Mouse (Mus musculus) liver, embryonic 15.5 days (tissue): Measurements from ENCODE around the gene Nxf1. TPM values are rescaled to one million over a fixed set of nuclear protein-coding genes. Genes with fewer than 3 reads are reported as not detected.

Experiments
- ATAC-seq: fragments of 200-750 bp; cut with Nextera tagmentation; 2 replicates; pipeline ENCODE4 v1.8.0; 2017; ENCODE audit warnings: moderate number of reproducible peaks, mild to moderate bottlenecking, moderate library complexity; ENCODE audit not compliant: insufficient read depth
- H3K27ac ChIP-seq: fragments of 300-500 bp; sonication (generic); replicated peaks from 2 replicates; pipeline ENCODE4 v1.5.1; 2015; ENCODE audit warnings: mild to moderate bottlenecking, inconsistent platforms
- H3K27me3 ChIP-seq: fragments of 300-500 bp; sonication (generic); 2 replicates; pipeline ENCODE4 v1.6.1; 2015; ENCODE audit warnings: mild to moderate bottlenecking, inconsistent platforms
- H3K36me3 ChIP-seq: fragments of 300-500 bp; sonication (generic); replicated peaks from 2 replicates; pipeline ENCODE4 v1.6.1; 2015; ENCODE audit warnings: moderate library complexity, mild to moderate bottlenecking, inconsistent platforms
- H3K4me1 ChIP-seq: fragments of 300-500 bp; sonication (generic); replicated peaks from 2 replicates; pipeline ENCODE4 v1.6.1; 2015; ENCODE audit warnings: inconsistent platforms
- H3K4me2 ChIP-seq: fragments of 300-500 bp; sonication (generic); 2 replicates; pipeline ENCODE4 v1.6.1; 2015; ENCODE audit warnings: moderate library complexity, mild to moderate bottlenecking, inconsistent platforms
- H3K4me3 ChIP-seq: fragments of 300-500 bp; sonication (generic); replicated peaks from 2 replicates; pipeline ENCODE4 v1.5.1; 2015; ENCODE audit warnings: mild to moderate bottlenecking, inconsistent platforms
- H3K9ac ChIP-seq: fragments of 300-500 bp; sonication (generic); 2 replicates; pipeline ENCODE4 v1.6.1; 2015; ENCODE audit warnings: moderate library complexity, mild to moderate bottlenecking, inconsistent platforms
- H3K9me3 ChIP-seq: fragments of 300-500 bp; sonication (generic); replicated peaks from 2 replicates; pipeline ENCODE4 v1.6.1; 2016; ENCODE audit warnings: inconsistent platforms
- WGBS: fragments of 180-500 bp; shearing (Covaris S2); methylation state at CpG from one replicate; pipeline ENCODE4 v1.1.7; 2015; ENCODE audit warnings: mixed read lengths; ENCODE audit not compliant: insufficient replicate concordance; 5-methylcytosine and 5-hydroxymethylcytosine counted together
- polyA plus RNA-seq: library from polyadenylated mRNA; unstranded; fragments of >200 nt; fragmentation: Nextera tagmentation; extraction: Ambion mirVana; gene quantifications from 2 replicates; pipeline ENCODE4 v1.2.1, GENCODE M21; 2015

Gene Nxf1
- polyA plus RNA-seq, 1 experiment from 2014 or later = 81.2 TPM

DNA sequence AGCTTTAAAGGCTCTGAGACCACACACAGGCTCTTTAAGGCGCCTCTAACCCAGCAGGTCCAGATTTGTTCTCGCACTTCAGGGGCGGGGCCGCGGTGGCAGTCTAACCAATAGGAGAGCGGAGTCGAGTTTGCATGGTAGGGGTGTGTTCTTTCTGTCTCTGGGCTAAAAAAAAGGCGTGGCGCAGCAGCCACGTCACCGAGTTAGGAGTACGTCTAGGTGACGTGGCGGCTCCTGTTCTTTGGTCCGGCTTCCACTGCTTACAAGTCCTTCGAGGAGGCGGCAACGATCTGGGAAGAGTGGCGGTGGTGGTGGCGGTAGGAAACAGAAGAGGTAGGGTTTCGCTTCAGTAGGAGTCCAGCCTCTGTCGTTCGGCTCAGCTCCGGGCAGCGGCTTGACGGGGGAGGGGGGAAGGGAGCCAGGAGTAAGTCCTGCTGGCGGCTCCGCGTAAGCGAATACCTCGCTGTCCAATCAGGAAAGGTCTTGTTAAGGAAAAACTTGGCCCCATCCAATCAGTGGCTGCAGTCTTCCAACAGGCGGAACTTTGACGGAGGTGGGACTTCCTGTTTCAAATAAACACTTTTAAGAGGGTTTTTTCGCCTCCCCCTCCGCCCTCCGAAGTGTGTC lies 15.5 kb upstream of the Nxf1 start, which contains the start of gene Stx5a:
Stx5a (plus strand) TSS at position 171 of the 627 bp plus-strand sequence.
- H3K27ac ChIP-seq = peak within 1 kb of the TSS; percentile 95
- H3K36me3 ChIP-seq = peaks cover 71% of the 10 kb centered on the region
- H3K9ac ChIP-seq = peak within 1 kb of the TSS; percentile 94
- H3K9me3 ChIP-seq = no peaks in the 10 kb centered on the region
- H3K4me3 ChIP-seq = peak within 1 kb of the TSS; percentile 88
- H3K27me3 ChIP-seq = no peaks in the 10 kb centered on the region
- peaks cover 32% of the 10 kb centered on the region for H3K4me1 ChIP-seq
- peak; percentile 97 for ATAC-seq
- peak within 1 kb of the TSS; percentile 83 for H3K4me2 ChIP-seq
- under 1% methylated on average over 36 of the region's 36 CpGs for WGBS

- H3K27me3 ChIP-seq = no peaks in the 10 kb centered on the region
- peaks cover 25% of the 10 kb centered on the region for H3K4me1 ChIP-seq
- no peaks in the 10 kb centered on the region for H3K9me3 ChIP-seq
- peaks cover 79% of the 10 kb centered on the region for H3K36me3 ChIP-seq
- H3K4me2 ChIP-seq = peak overlapping the region; percentile 83
- H3K9ac ChIP-seq = peak overlapping the region; percentile 94
- H3K4me3 ChIP-seq = peak overlapping the region; percentile 88
- ATAC-seq = no peak
- WGBS = 11% methylated on average over 14 of the region's 14 CpGs
- peak overlapping the region; percentile 95 for H3K27ac ChIP-seq
Observed at GRCm38 (mm10) chr19:8742176-8742575, 14.7 kb upstream of the Nxf1 start.

- Histone ChIP-seq H3K4me3 (no peak overlapping the region), H3K4me1 (peaks cover 23% of the 10 kb centered on the region), H3K9me3 (no peaks in the 10 kb centered on the region), H3K4me2 (no peak overlapping the region), H3K27me3 (no peaks in the 10 kb centered on the region), H3K36me3 (peaks cover 81% of the 10 kb centered on the region), H3K9ac (no peak overlapping the region), H3K27ac (no peak overlapping the region)
- 83% methylated on average over 1 of the region's 1 CpGs for WGBS
- no peak for ATAC-seq
Observed at GRCm38 (mm10) chr19:8745382-8745781, 11.5 kb upstream of the Nxf1 start.

DNA sequence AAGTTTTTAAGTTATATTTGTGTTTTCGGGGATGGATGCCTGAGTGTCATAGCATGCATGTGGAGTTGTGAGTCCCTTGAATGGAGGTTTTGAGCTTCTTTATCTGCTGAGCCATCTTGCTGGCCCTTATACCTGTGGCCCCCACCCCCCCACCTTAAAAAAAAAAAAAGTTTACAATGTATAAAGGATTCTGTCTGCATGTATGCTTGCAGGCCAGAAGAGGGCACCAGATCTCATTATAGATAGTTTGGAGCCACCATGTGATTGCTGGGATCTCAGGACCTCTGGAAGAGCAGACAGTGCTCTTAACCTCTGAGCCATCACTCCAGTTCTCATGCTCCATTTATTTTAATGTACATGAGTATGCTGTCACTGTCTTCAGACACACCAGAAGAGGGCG lies 9.5 kb upstream of the Nxf1 start:
- Histone ChIP-seq H3K4me1 (peaks cover 13% of the 10 kb centered on the region), H3K27me3 (no peaks in the 10 kb centered on the region), H3K4me3 (no peak overlapping the region), H3K36me3 (peaks cover 93% of the 10 kb centered on the region), H3K4me2 (no peak overlapping the region), H3K9ac (no peak overlapping the region), H3K27ac (no peak overlapping the region), H3K9me3 (no peaks in the 10 kb centered on the region)
- no peak for ATAC-seq
- 65% methylated on average over 2 of the region's 2 CpGs for WGBS

- H3K4me2 ChIP-seq = peak overlapping the region; percentile 81
- H3K27ac ChIP-seq = peak overlapping the region; percentile 91; the same call in 1 of the 2 replicates
- no peak for ATAC-seq
- H3K4me3 ChIP-seq = peak overlapping the region; percentile 80
- H3K36me3 ChIP-seq = peaks cover 54% of the 10 kb centered on the region
- H3K27me3 ChIP-seq = no peaks in the 10 kb centered on the region
- 23% methylated on average over 3 of the region's 3 CpGs for WGBS
- no peaks in the 10 kb centered on the region for H3K9me3 ChIP-seq
- H3K4me1 ChIP-seq = peaks cover 38% of the 10 kb centered on the region
- H3K9ac ChIP-seq = no peak overlapping the region
Observed at GRCm38 (mm10) chr19:8755652-8756051, 1.2 kb upstream of the Nxf1 start.

DNA sequence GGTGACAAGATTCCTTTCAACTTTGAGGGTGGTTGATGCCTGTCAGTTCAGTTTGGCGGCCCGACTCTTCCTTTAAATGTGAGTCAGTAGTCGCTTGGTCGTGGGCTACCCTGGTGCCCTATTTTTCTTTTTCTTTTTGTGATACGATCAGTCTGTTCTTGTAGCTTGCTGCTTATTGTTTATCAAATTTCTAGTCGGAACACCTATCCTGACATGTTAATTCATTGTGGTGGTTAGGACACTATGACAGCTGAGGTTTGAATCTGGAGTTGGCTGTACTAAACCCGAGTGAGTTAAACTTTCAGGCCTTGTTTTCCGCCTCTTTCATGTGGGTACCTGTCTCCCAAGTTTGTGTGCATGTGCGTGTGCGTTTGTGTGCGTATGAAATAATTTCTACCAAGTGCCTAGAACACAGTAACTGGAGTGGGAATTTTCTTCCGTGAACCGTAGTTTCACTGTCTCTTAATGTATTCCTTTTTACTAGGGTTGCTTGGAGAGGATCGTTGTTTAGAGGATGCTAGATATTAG lies 662 bp downstream of the Nxf1 start:
- Histone ChIP-seq H3K4me1 (peaks cover 38% of the 10 kb centered on the region), H3K27ac (peak overlapping the region; percentile 91), H3K36me3 (peaks cover 51% of the 10 kb centered on the region), H3K4me3 (peak overlapping the region; percentile 80), H3K27me3 (no peaks in the 10 kb centered on the region), H3K9ac (peak overlapping the region; percentile 96), H3K4me2 (peak overlapping the region; percentile 81), H3K9me3 (no peaks in the 10 kb centered on the region)
- WGBS = 2% methylated on average over 14 of the region's 14 CpGs
- ATAC-seq = no peak

GRCm38 (mm10) chr19:8758899-8759298 lies 2.0 kb downstream of the Nxf1 start:
- H3K36me3 ChIP-seq = peaks cover 52% of the 10 kb centered on the region
- peak overlapping the region; percentile 80 for H3K4me3 ChIP-seq
- no peaks in the 10 kb centered on the region for H3K9me3 ChIP-seq
- 22% methylated on average over 2 of the region's 2 CpGs for whole genome bisulfite sequencing
- H3K27ac ChIP-seq = 0 out of 2 replicates have a peak overlapping the region, but pooled peaks have one; percentile 21
- no peak for ATAC-seq
- H3K9ac ChIP-seq = peak overlapping the region; percentile 96; the same call in 1 of the 2 replicates
- peak overlapping the region; percentile 81 for H3K4me2 ChIP-seq
- H3K27me3 ChIP-seq = no peaks in the 10 kb centered on the region
- peaks cover 38% of the 10 kb centered on the region for H3K4me1 ChIP-seq

DNA sequence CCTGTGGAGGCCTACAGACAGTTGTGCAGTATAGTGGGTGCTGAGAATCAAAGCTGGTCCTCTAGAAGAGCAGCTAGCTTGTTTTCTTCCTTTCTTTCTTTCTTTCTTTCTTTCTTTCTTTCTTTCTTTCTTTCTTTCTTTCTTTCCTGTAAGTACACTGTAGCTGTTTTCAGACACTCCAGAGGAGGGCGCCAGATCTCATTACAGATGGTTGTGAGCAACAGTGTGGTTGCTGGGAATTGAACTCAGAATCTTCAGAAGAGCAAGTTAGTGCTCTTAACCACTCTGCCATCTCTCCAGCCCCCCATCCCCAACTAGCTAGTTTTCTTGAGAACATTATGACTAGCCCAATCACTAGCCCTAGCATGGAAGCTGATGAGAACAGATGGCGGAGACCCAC lies 3.9 kb downstream of the Nxf1 start:
- Histone ChIP-seq H3K9ac (no peak overlapping the region), H3K4me1 (peaks cover 29% of the 10 kb centered on the region), H3K36me3 (peaks cover 54% of the 10 kb centered on the region), H3K4me2 (no peak overlapping the region), H3K27ac (no peak overlapping the region), H3K4me3 (no peak overlapping the region), H3K9me3 (no peaks in the 10 kb centered on the region), H3K27me3 (no peaks in the 10 kb centered on the region)
- ATAC-seq = no peak
- WGBS = 84% methylated on average over 2 of the region's 2 CpGs

DNA sequence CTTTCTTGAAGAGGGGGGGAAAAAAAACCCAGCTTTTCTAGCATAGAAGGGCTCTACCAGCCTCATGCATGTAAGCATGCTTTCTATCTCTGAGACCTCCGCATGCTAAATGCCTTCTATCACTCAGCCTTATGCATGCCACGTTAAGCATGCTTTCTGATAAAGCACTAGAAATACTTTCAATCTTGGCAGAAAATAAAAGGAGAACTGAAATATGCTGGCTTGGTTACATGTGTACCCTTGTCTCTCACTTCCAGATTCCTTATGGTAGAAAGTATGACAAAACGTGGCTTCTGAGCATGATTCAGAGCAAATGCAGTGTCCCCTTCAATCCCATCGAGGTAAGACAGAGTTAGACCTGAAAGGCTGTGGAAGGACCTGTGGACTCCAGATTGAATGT lies 6.4 kb downstream of the Nxf1 start:
- Histone ChIP-seq H3K27ac (no peak overlapping the region), H3K36me3 (peaks cover 79% of the 10 kb centered on the region), H3K9me3 (no peaks in the 10 kb centered on the region), H3K27me3 (no peaks in the 10 kb centered on the region), H3K4me1 (peaks cover 17% of the 10 kb centered on the region), H3K4me2 (no peak overlapping the region), H3K9ac (no peak overlapping the region), H3K4me3 (no peak overlapping the region)
- no peak for ATAC-seq
- 74% methylated on average over 4 of the region's 4 CpGs for WGBS

DNA sequence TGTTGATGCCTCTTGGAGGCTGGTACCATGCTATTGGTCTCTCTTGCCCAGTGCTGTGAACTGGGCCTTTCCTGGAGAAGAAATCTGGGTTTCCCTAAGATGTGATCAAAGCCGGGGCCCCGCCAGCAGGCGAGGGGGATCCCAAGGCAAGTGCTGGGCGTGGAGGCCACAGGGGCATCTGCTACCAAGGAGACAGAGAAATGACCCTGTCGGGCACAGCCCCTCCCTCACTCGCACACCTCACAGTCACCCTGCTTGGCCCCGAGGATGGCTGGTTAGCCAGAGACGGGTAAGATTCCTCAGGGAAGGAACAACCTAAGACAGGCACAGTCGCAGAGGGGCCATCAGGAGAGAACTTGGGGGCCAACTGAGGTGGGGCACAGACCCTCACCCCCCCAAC lies 8.7 kb downstream of the Nxf1 start:
- Histone ChIP-seq H3K4me1 (peaks cover 6% of the 10 kb centered on the region), H3K27me3 (no peaks in the 10 kb centered on the region), H3K4me3 (no peak overlapping the region), H3K9ac (no peak overlapping the region), H3K36me3 (peaks cover 96% of the 10 kb centered on the region), H3K27ac (no peak overlapping the region), H3K4me2 (no peak overlapping the region), H3K9me3 (no peaks in the 10 kb centered on the region)
- ATAC-seq = no peak
- 87% methylated on average over 9 of the region's 9 CpGs for WGBS

DNA sequence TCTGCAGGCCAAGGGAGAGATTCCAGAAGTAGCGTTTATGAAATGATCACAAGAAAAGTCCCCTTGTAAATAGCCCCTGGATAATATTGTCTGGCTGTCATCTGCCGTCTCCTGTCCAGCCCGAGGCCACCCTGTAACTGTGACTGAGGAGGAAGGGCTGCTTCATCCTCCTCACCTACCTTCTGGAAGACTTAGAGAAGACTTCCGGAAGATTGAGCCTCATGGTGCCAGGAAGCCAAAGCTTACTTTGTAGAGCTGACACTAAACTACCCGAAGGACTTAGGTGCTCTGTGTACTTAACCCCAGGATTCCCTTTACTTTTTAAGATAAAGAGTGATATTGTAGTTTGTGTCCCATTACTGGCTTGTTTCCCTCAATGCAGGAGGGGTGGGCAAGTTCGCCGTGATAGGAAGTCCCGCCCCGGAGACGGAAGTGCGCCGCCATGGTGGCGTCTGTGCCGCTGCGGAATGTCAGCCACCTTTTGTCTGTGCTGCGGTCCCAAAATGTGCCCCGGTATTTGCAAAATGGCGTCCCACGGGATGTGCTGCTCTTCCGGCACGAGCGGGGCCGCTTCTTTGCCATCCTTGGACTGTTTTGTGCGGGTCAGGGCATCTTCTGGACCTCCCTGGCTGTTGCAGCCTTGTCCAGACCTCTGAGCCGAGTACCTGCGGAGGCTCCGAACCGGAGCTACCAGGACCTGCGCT lies 13.8 kb downstream of the Nxf1 start, which contains the start of gene Tmem223:
Tmem223 (plus strand) TSS at position 430 of the 704 bp plus-strand sequence.
- no peak for ATAC-seq
- peak within 1 kb of the TSS; percentile 92 for H3K4me2 ChIP-seq
- peak within 1 kb of the TSS; percentile 81 for H3K9ac ChIP-seq
- H3K27ac ChIP-seq = peak within 1 kb of the TSS; percentile 85
- H3K27me3 ChIP-seq = no peaks in the 10 kb centered on the region
- H3K9me3 ChIP-seq = no peaks in the 10 kb centered on the region
- peaks cover 41% of the 10 kb centered on the region for H3K4me1 ChIP-seq
- WGBS = 13% methylated on average over 29 of the region's 29 CpGs
- peaks cover 69% of the 10 kb centered on the region for H3K36me3 ChIP-seq
- H3K4me3 ChIP-seq = peak within 1 kb of the TSS; percentile 80
